Mouse (Mus musculus) lung, postnatal 0 days (tissue): Measurements from ENCODE around the gene Bpifb9a.

ENCODE experiments used
- CTCF ChIP-seq: IDR thresholded peaks from 2 replicates; pipeline ENCODE4 v1.5.1; 2016; ENCODE audit warnings: antibody characterized with exemption, mild to moderate bottlenecking
- EP300 ChIP-seq: IDR thresholded peaks from 2 replicates; pipeline ENCODE4 v1.6.1; 2016; ENCODE audit warnings: antibody characterized with exemption, mild to moderate bottlenecking, control low read depth

GRCm38 (mm10) chr2:154209112-154209511, 48.5 kb upstream of the Bpifb9a start:
- TF ChIP-seq CTCF, result peak; percentile 68
- no peak for TF ChIP-seq EP300
